Mouse (Mus musculus) stomach, postnatal 0 days (tissue): Measurements from ENCODE around the gene Tnip1.

ENCODE experiments used
- CTCF ChIP-seq: IDR thresholded peaks from 2 replicates; pipeline ENCODE4 v1.5.1; 2016; ENCODE audit warnings: antibody characterized with exemption, low read depth, mild to moderate bottlenecking, moderate library complexity
- EP300 ChIP-seq: optimal IDR thresholded peaks from 2 replicates; pipeline ENCODE3; 2016; ENCODE audit warnings: antibody characterized with exemption

GRCm38 (mm10) chr11:54950684-54951083 lies 12.0 kb downstream of the Tnip1 start:
- TF ChIP-seq CTCF (no peak), EP300 (no peak)
